In the genomic region with DNA sequence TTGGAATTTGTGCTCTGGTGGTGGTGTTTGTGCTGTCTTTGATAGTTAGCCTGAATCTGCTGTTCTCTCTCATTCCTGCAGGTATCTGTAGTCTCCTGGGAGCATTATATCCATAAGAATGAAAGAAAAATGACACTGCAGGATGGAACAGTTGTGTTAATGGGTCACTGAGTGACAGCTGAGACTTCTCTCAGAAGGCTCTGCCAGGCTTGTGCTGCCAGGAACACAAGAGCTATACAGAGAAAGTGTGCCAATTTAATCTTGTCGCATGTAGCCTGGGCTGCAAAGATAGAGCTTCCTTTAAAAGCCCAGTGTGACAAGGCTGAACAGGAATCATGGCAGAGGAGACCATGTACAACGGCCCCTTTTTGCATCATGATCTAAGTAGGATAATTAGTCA, we compare ENCODE assay signal across 20 mouse cellular contexts. TPM values are rescaled to one million over a fixed set of nuclear protein-coding genes. Genes with fewer than 3 reads are reported as not detected.
DNase-seq lines count a peak whose midpoint lies in the region; ATAC-seq lines count a peak whose summit lies in the region.
"Had no signal": no experiment of that assay in that cellular context is flagged by ENCODE, and none has a peak within 500 bp of the region (broad histone marks: within the 10 kb centered on the region; RNA-seq: fewer than 3 reads in every experiment).

No protein-coding gene starts in this region.

- H3K27me3 ChIP-seq in forebrain, embryonic 13.5 days: no peaks in the 10 kb centered on the region
- no peaks in the 10 kb centered on the region for H3K27me3 ChIP-seq in forebrain, embryonic 10.5 days (ENCODE audit: poor library complexity, severe bottlenecking)
- H3K27me3 ChIP-seq in midbrain, embryonic 16.5 days (ENCODE audit: control insufficient read depth, insufficient read depth, low read depth, low read length): no peaks in the 10 kb centered on the region
- no peaks in the 10 kb centered on the region for H3K27me3 ChIP-seq in midbrain, embryonic 13.5 days
- H3K27me3 ChIP-seq: liver, embryonic 12.5 days; lung, embryonic 15.5 days; Patski had no signal

- 0 out of 2 replicates have a peak, but pooled peaks cover 5% of the 10 kb centered on the region for H3K4me1 ChIP-seq in forebrain, embryonic 13.5 days
- no peaks in the 10 kb centered on the region for H3K4me1 ChIP-seq in forebrain, embryonic 10.5 days
- no peaks in the 10 kb centered on the region for H3K4me1 ChIP-seq in midbrain, embryonic 16.5 days (ENCODE audit: control insufficient read depth, insufficient read depth, low read length)
- H3K4me1 ChIP-seq in midbrain, embryonic 13.5 days (replicated peaks): no peaks in the 10 kb centered on the region
- H3K4me1 ChIP-seq: hindbrain, embryonic 10.5 days; liver, embryonic 12.5 days; lung, embryonic 15.5 days had no signal

- H3K4me3 ChIP-seq in forebrain, embryonic 13.5 days: no peak overlapping the region
- no peak overlapping the region for H3K4me3 ChIP-seq in forebrain, embryonic 10.5 days
- H3K4me3 ChIP-seq in midbrain, embryonic 16.5 days (ENCODE audit: low read depth, low read length): no peak overlapping the region
- no peak overlapping the region for H3K4me3 ChIP-seq in midbrain, embryonic 13.5 days (replicated peaks)
- H3K4me3 ChIP-seq: hindbrain, embryonic 10.5 days; liver, embryonic 12.5 days; lung, embryonic 15.5 days had no signal

- no peak for DNase-seq in forebrain, embryonic 10.5 days (ENCODE audit: extremely low spot score, low spot score)
- DNase-seq in cerebellum, postnatal 36 days: peak; percentile 3 to 15
- peak; percentile 38 for DNase-seq in retina, postnatal 1 day
- no peak for DNase-seq in lung, postnatal 10 days
- DNase-seq: gastrocnemius, postnatal 25 days; kidney, postnatal 4 days; thymus, adult 18-20 months had no signal

- 0 out of 2 replicates have a peak, but pooled peaks have one; percentile 51 for ATAC-seq in forebrain, embryonic 13.5 days
- ATAC-seq in midbrain, embryonic 16.5 days: peak; percentile 67
- no peak for ATAC-seq in midbrain, embryonic 13.5 days
- ATAC-seq: liver, embryonic 12.5 days; Patski had no signal

- WGBS in forebrain, embryonic 13.5 days: 74% methylated on average over 2 of the region's 2 CpGs
- 83% methylated on average over 2 of the region's 2 CpGs for WGBS in forebrain, embryonic 10.5 days
- WGBS in midbrain, embryonic 16.5 days: 45% methylated on average over 2 of the region's 2 CpGs
- 71% methylated on average over 2 of the region's 2 CpGs for WGBS in midbrain, embryonic 13.5 days

- peaks cover 14% of the 10 kb centered on the region for H3K9me3 ChIP-seq in forebrain, embryonic 13.5 days (replicated peaks)
- H3K9me3 ChIP-seq in forebrain, embryonic 10.5 days: peaks cover 13% of the 10 kb centered on the region
- no peaks in the 10 kb centered on the region; the same call in 1 of the 2 replicates for H3K9me3 ChIP-seq in midbrain, embryonic 16.5 days (replicated peaks; ENCODE audit: control insufficient read depth, low read length, poor library complexity, severe bottlenecking)
- H3K9me3 ChIP-seq in midbrain, embryonic 13.5 days: peaks cover 10% of the 10 kb centered on the region; the same call in 1 of the 2 replicates
- H3K9me3 ChIP-seq: liver, embryonic 12.5 days; lung, embryonic 15.5 days had no signal

- no peak overlapping the region for H3K27ac ChIP-seq in forebrain, embryonic 13.5 days
- H3K27ac ChIP-seq in forebrain, embryonic 10.5 days: no peak overlapping the region
- H3K27ac ChIP-seq in midbrain, embryonic 16.5 days (ENCODE audit: low read length): no peak overlapping the region
- H3K27ac ChIP-seq in midbrain, embryonic 13.5 days: no peak overlapping the region
- H3K27ac ChIP-seq: hindbrain, embryonic 10.5 days; liver, embryonic 12.5 days; lung, embryonic 15.5 days had no signal

- H3K9ac ChIP-seq in forebrain, embryonic 13.5 days: no peak overlapping the region
- no peak overlapping the region for H3K9ac ChIP-seq in midbrain, embryonic 16.5 days (ENCODE audit: low read depth, low read length)
- no peak overlapping the region for H3K9ac ChIP-seq in midbrain, embryonic 13.5 days (replicated peaks)
- H3K9ac ChIP-seq: liver, embryonic 12.5 days; lung, embryonic 15.5 days had no signal

- no peak overlapping the region for H3K4me2 ChIP-seq in forebrain, embryonic 13.5 days
- H3K4me2 ChIP-seq in midbrain, embryonic 16.5 days (ENCODE audit: low read length): no peak overlapping the region
- H3K4me2 ChIP-seq in midbrain, embryonic 13.5 days (replicated peaks): no peak overlapping the region
- H3K4me2 ChIP-seq: liver, embryonic 12.5 days; lung, embryonic 15.5 days had no signal

- no peaks in the 10 kb centered on the region for H3K36me3 ChIP-seq in forebrain, embryonic 13.5 days (ENCODE audit: poor library complexity, severe bottlenecking)
- H3K36me3 ChIP-seq in forebrain, embryonic 10.5 days (replicated peaks): no peaks in the 10 kb centered on the region
- no peaks in the 10 kb centered on the region for H3K36me3 ChIP-seq in midbrain, embryonic 16.5 days (ENCODE audit: control insufficient read depth, insufficient read depth, low read length)
- H3K36me3 ChIP-seq in midbrain, embryonic 13.5 days: no peaks in the 10 kb centered on the region
- H3K36me3 ChIP-seq: liver, embryonic 12.5 days; lung, embryonic 15.5 days had no signal

RNA-seq across cellular contexts. Expression of a gene that starts 2.6 kb away (rescaled TPM):
- not detected in 2 replicates for polyA plus RNA-seq in forebrain, embryonic 13.5 days (2015; fragmentation: Nextera tagmentation; extraction: Ambion mirVana)
- polyA plus RNA-seq in forebrain, embryonic 10.5 days (2016; fragmentation: Nextera tagmentation; extraction: Ambion mirVana): not detected in 2 replicates
- not detected in 2 replicates for polyA plus RNA-seq in midbrain, embryonic 16.5 days (2015; fragmentation: Nextera tagmentation; extraction: Ambion mirVana)
- polyA plus RNA-seq in midbrain, embryonic 13.5 days (2015; fragmentation: Nextera tagmentation; extraction: Ambion mirVana): not detected in 2 replicates
- polyA plus RNA-seq: heart, embryonic 16.5 days; hindbrain, embryonic 10.5 days; intestine, embryonic 14.5 days; kidney, embryonic 14.5 days; limb, embryonic 11.5 days; liver, embryonic 12.5 days; lung, embryonic 15.5 days; neural tube, embryonic 14.5 days; Patski; urinary bladder, adult 2 months had no signal

Comparison
In these comparisons a context has a peak if more than half of its experiments do, and no peak if none do; other contexts are left out.
1. DNase-seq: peak in cerebellum, postnatal 36 days (2 of 2) and retina, postnatal 1 day (single experiment); none in forebrain, embryonic 10.5 days (single experiment) and lung, postnatal 10 days (single experiment).